Comparison of ENCODE assay signal across 16 mouse cellular contexts in the genomic region with DNA sequence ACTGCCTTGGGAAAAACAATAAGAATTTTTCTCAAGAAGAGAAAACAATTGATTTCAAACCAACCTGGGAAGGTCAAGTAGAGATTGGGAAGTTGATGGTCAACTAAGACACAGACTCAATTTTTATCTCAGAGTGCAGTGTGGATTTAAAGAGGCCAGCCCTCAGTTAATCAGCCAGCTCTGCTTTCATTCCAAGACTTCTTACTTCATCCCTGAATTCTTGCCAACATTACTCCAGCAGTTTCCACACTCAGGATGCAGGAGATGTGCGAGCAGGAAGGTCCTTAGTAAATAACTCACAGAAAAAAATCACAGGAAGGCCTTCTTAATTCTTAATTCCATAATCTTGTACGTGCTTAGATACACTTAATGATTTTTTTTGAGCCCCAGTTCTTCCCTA.
DNase-seq lines count a peak whose midpoint lies in the region; ATAC-seq lines count a peak whose summit lies in the region.
"Had no signal": no experiment of that assay in that cellular context is flagged by ENCODE, and none has a peak within 500 bp of the region (broad histone marks: within the 10 kb centered on the region; RNA-seq: fewer than 3 reads in every experiment).

No protein-coding gene starts in this region.

- no peak for ATAC-seq in hindbrain, embryonic 11.5 days (ENCODE audit: low FRiP score)
- no peak for ATAC-seq in forebrain, embryonic 13.5 days
- ATAC-seq: activated CD4-positive, CD25-positive, alpha-beta regulatory T cell, adult 4 months; intestine, embryonic 16.5 days had no signal

- no peak overlapping the region for H3K4me3 ChIP-seq in hindbrain, embryonic 11.5 days (ENCODE audit: low read depth, low read length)
- H3K4me3 ChIP-seq in forebrain, embryonic 13.5 days, result no peak overlapping the region
- H3K4me3 ChIP-seq in midbrain, embryonic 10.5 days, result no peak overlapping the region
- H3K4me3 ChIP-seq: hindbrain, embryonic 13.5 days; neural tube, embryonic 13.5 days had no signal

- H3K4me2 ChIP-seq in hindbrain, embryonic 11.5 days (replicated peaks; ENCODE audit: low read depth, low read length), result no peak overlapping the region
- H3K4me2 ChIP-seq in forebrain, embryonic 13.5 days, result no peak overlapping the region
- H3K4me2 ChIP-seq: hindbrain, embryonic 13.5 days; neural tube, embryonic 13.5 days had no signal

- H3K27ac ChIP-seq in hindbrain, embryonic 11.5 days (ENCODE audit: low read depth, low read length), result no peak overlapping the region
- no peak overlapping the region for H3K27ac ChIP-seq in forebrain, embryonic 13.5 days
- H3K27ac ChIP-seq in midbrain, embryonic 10.5 days (replicated peaks), result no peak overlapping the region
- H3K27ac ChIP-seq: hindbrain, embryonic 13.5 days; neural tube, embryonic 13.5 days had no signal

- peak; percentile 48 for DNase-seq in gastrocnemius, adult 18-20 months (ENCODE audit: low spot score)
- no peak for DNase-seq in gastrocnemius, adult 8-10 months (ENCODE audit: low spot score in 2 of 2)
- DNase-seq in 3134 (ENCODE audit: extremely low read depth, insufficient read length, low spot score), result peak; percentile 15
- DNase-seq in heart, adult 8-10 months (ENCODE audit: low spot score), result peak; percentile 57
- DNase-seq in heart, postnatal 10 days, result peak; percentile 53 to 59
- DNase-seq in hindbrain, embryonic 11.5 days (ENCODE audit: low spot score), result no peak
- DNase-seq in midbrain, embryonic 10.5 days (ENCODE audit: low spot score), result no peak
- DNase-seq: cerebellum, adult 9-10 months; gastrocnemius, postnatal 25 days; liver had no signal

- 86% methylated on average over 2 of the region's 2 CpGs for WGBS in hindbrain, embryonic 11.5 days
- 71% methylated on average over 2 of the region's 2 CpGs for WGBS in forebrain, embryonic 13.5 days
- WGBS in midbrain, embryonic 10.5 days, result 82% methylated on average over 2 of the region's 2 CpGs

- no peaks in the 10 kb centered on the region for H3K9me3 ChIP-seq in hindbrain, embryonic 11.5 days (ENCODE audit: control insufficient read depth, low read length)
- no peaks in the 10 kb centered on the region for H3K9me3 ChIP-seq in forebrain, embryonic 13.5 days (replicated peaks)
- H3K9me3 ChIP-seq in midbrain, embryonic 10.5 days (replicated peaks), result no peaks in the 10 kb centered on the region
- H3K9me3 ChIP-seq: G1E; hindbrain, embryonic 13.5 days; neural tube, embryonic 13.5 days had no signal

- intact Hi-C loops in heart, postnatal 10 days (cut with DNase I), result no loop called here

- no peak overlapping the region for H3K9ac ChIP-seq in hindbrain, embryonic 11.5 days (ENCODE audit: low read depth, low read length)
- H3K9ac ChIP-seq in forebrain, embryonic 13.5 days, result no peak overlapping the region
- H3K9ac ChIP-seq: hindbrain, embryonic 13.5 days; neural tube, embryonic 13.5 days had no signal

- H3K4me1 ChIP-seq in hindbrain, embryonic 11.5 days (replicated peaks; ENCODE audit: control insufficient read depth, insufficient read depth, low read length), result no peaks in the 10 kb centered on the region
- no peaks in the 10 kb centered on the region for H3K4me1 ChIP-seq in forebrain, embryonic 13.5 days
- no peaks in the 10 kb centered on the region; the same call in 1 of the 2 replicates for H3K4me1 ChIP-seq in midbrain, embryonic 10.5 days
- H3K4me1 ChIP-seq: hindbrain, embryonic 13.5 days; neural tube, embryonic 13.5 days had no signal

- H3K36me3 ChIP-seq in hindbrain, embryonic 11.5 days (ENCODE audit: control insufficient read depth, insufficient read depth, low read length), result no peaks in the 10 kb centered on the region
- H3K36me3 ChIP-seq in forebrain, embryonic 13.5 days (ENCODE audit: poor library complexity, severe bottlenecking), result no peaks in the 10 kb centered on the region
- no peaks in the 10 kb centered on the region for H3K36me3 ChIP-seq in midbrain, embryonic 10.5 days
- H3K36me3 ChIP-seq: G1E; hindbrain, embryonic 13.5 days; neural tube, embryonic 13.5 days had no signal

- no peaks in the 10 kb centered on the region for H3K27me3 ChIP-seq in hindbrain, embryonic 11.5 days (ENCODE audit: control insufficient read depth, insufficient read depth, low read length)
- H3K27me3 ChIP-seq in forebrain, embryonic 13.5 days, result no peaks in the 10 kb centered on the region
- H3K27me3 ChIP-seq in midbrain, embryonic 10.5 days (ENCODE audit: low read depth, poor library complexity, severe bottlenecking), result no peaks in the 10 kb centered on the region
- H3K27me3 ChIP-seq: hindbrain, embryonic 13.5 days; neural tube, embryonic 13.5 days had no signal

Comparison
In these comparisons a context has a peak if more than half of its experiments do, and no peak if none do; other contexts are left out.
1. DNase-seq: peak in gastrocnemius, adult 18-20 months (single experiment), 3134 (single experiment), heart, adult 8-10 months (single experiment) and heart, postnatal 10 days (2 of 2); none in gastrocnemius, adult 8-10 months (0 of 2), hindbrain, embryonic 11.5 days (single experiment) and midbrain, embryonic 10.5 days (single experiment).